Mouse (Mus musculus): ENCODE measurements around the gene Cdr1. TPM values are rescaled to one million over a fixed set of nuclear protein-coding genes. Genes with fewer than 3 reads are reported as not detected.

The Cdr1 gene
- polyA plus RNA-seq (2015; fragmentation: Nextera tagmentation; extraction: Ambion mirVana): not detected in 2 replicates

DNA sequence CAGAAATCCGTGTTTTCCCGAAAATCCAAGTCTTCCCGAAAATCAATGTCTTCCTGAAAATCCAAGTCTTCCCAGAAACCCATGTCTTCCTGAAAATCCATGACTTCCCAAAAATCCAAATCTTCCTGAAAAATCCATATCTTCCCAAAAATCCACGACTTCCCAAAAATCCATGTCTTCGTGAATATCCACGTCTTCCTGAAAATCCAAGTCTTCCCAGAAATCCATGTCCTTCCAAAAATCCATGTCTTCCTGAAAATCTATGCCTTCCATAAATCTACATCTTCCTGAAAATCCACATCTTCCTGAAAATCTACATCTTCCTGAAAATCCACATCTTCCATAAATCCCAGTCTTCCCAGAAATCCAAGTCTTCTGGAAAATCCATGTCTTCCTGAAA, at the start of gene Cdr1:
Cdr1 (minus strand) TSS at position 101 of the 400 bp plus-strand sequence.

